Mouse (Mus musculus): ENCODE measurements at regions not wholly inside any gene's neighbourhood (a gene's known extent, or its start where the extent isn't known, plus 50 kb on each side); places are given as distances from the start of the nearest gene placed in this dataset.

DNA sequence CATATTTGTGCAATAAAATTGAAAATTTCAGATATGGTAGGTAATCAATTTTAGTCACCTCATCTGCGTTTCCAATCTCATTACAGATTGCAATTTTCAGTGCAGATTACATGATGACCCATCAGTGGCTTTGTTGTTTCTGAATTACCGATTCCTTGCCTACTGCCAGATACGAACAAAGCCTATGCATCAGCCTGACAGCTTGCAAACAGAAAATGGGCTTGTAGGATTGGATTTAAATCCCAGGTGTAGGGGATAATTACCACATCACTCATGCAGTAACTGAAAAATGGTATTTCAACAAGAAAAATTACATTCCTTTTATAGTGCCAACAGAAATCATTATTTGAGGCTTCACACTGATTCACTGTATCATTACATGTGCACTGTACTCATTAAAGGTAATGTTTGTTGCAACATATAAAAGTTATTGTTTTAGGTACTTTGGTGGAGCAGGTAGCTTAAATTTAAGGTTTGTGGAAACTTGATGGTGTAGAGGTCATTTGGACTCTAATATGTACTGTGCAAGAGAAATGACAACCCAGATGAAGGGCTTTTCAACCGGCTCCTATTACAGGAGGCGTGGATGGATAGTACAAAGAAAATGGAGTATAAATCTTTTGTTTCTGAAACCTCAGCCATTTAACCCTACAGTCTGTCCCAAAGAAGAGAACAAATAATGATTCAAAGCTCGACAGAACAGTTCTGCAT lies 797.7 kb downstream of the Nova1 start:
- TF ChIP-seq CTCF (IDR thresholded peaks at IDR 0.05) = no peak
- no peaks in the 10 kb centered on the region for H3K27me3 ChIP-seq
- in situ Hi-C loops (cut with MboI; ENCODE audit: low pct_unique_long_range_greater_than_20kb) = loop anchor here (5.0 kb wide), 1 partner anchor 46 kb away; no protein-coding TSS in a partner anchor
- POLR2A ChIA-PET = no interaction called here
- ATAC-seq (no peak), DNase-seq (ENCODE audit: low read depth, low spot score) (no peak)
- CTCF ChIA-PET = no interaction called here

- CTCF ChIA-PET = no interaction called here
- no peak for TF ChIP-seq CTCF (IDR thresholded peaks at IDR 0.05)
- no peak for ATAC-seq
- in situ Hi-C loops (cut with MboI; ENCODE audit: low pct_unique_long_range_greater_than_20kb) = no loop called here
- POLR2A ChIA-PET = no interaction called here
- H3K27me3 ChIP-seq = no peaks in the 10 kb centered on the region
- DNase-seq (ENCODE audit: low read depth, low spot score) = no peak
Measured at GRCm38 (mm10) chr12:45977691-45978414, 840.9 kb downstream of the Nova1 start.

- ATAC-seq (no peak), DNase-seq (ENCODE audit: low read depth, low spot score) (no peak)
- CTCF ChIA-PET = no interaction called here
- TF ChIP-seq CTCF (IDR thresholded peaks at IDR 0.05) = no peak
- POLR2A ChIA-PET = no interaction called here
- H3K27me3 ChIP-seq = no peaks in the 10 kb centered on the region
- in situ Hi-C loops (cut with MboI; ENCODE audit: low pct_unique_long_range_greater_than_20kb) = no loop called here
Measured at GRCm38 (mm10) chr12:45975780-45976179, 842.9 kb downstream of the Nova1 start.

- TF ChIP-seq CTCF (IDR thresholded peaks at IDR 0.05) = no peak
- DNase-seq (ENCODE audit: low read depth, low spot score) = no peak
- no peak for ATAC-seq
- in situ Hi-C loops (cut with MboI; ENCODE audit: low pct_unique_long_range_greater_than_20kb) = no loop called here
- ChIA-PET POLR2A (no interaction called here), CTCF (interaction anchor here (1.8 kb wide), 1 partner anchor 23 kb away, joined by 5 read pairs; no protein-coding TSS in a partner anchor)
- H3K27me3 ChIP-seq = no peaks in the 10 kb centered on the region
Measured at GRCm38 (mm10) chr12:45970472-45970871, 848.3 kb downstream of the Nova1 start.

- no peak for ATAC-seq
- ChIA-PET POLR2A (no interaction called here), CTCF (no interaction called here)
- H3K27me3 ChIP-seq = no peaks in the 10 kb centered on the region
- in situ Hi-C loops (cut with MboI; ENCODE audit: low pct_unique_long_range_greater_than_20kb) = no loop called here
- no peak for DNase-seq (ENCODE audit: low read depth, low spot score)
- TF ChIP-seq CTCF (IDR thresholded peaks at IDR 0.05) = no peak
Measured at GRCm38 (mm10) chr12:45969881-45970280, 848.8 kb downstream of the Nova1 start.

GRCm38 (mm10) chr12:45946918-45947317 lies 871.8 kb downstream of the Nova1 start:
- ChIA-PET CTCF (interaction anchor here (1.2 kb wide), 1 partner anchor 24 kb away, joined by 5 read pairs; no protein-coding TSS in a partner anchor), POLR2A (no interaction called here)
- ATAC-seq (no peak), DNase-seq (ENCODE audit: low read depth, low spot score) (no peak)
- in situ Hi-C loops (cut with MboI; ENCODE audit: low pct_unique_long_range_greater_than_20kb) = loop anchor here (25.0 kb wide), 3 partner anchors 665 to 1365 kb away; partner anchors contain the start of gene Nova1
- TF ChIP-seq CTCF (IDR thresholded peaks at IDR 0.05) = no peak
- H3K27me3 ChIP-seq = no peaks in the 10 kb centered on the region

DNA sequence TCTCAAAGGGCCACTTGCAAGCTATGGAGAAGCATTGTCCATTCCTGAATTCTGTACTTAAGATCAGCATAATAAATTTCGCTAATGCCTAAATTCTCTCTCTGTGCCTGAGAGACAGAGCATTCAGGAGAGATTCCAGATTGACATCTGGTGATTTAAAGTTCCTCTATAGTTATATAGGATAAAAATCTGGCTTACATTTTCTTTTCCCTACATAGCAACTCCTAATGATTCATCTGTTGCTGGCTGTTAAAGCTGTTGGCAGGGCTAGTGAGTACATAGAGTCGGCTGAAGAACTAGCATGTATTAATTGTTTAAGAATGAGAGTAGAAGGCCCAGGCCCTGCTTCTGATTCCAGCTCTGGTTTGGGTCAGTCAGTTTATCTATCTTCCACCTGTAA lies 870.0 kb upstream of the Stxbp6 start:
- POLR2A ChIA-PET = no interaction called here
- DNase-seq (ENCODE audit: low read depth, low spot score) = no peak
- H3K27me3 ChIP-seq = no peaks in the 10 kb centered on the region
- in situ Hi-C loops (cut with MboI; ENCODE audit: low pct_unique_long_range_greater_than_20kb) = loop anchor here (25.0 kb wide), 3 partner anchors 668 to 1368 kb away; partner anchors contain the start of gene Nova1
- CTCF ChIA-PET = no interaction called here
- no peak for TF ChIP-seq CTCF (IDR thresholded peaks at IDR 0.05)
- ATAC-seq = no peak

DNA sequence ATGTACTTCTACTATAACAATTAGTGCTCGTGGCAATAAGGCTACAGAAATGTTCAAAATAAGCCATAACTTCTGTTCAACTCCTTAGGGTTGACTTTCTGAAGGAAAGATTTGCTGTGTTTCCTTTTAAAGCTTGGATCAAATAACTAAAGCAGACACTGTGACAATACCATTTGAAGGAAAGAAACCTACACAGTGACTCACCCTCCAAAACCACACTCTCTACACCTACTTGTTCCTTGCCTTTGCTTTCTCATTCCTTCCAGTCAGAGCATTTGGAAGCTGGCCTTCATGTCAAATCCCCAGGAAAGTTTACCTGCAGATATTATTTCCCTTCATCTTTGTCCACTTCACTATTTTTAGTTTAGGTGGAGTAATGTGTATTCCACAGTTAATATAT lies 867.9 kb upstream of the Stxbp6 start:
- ChIA-PET POLR2A (no interaction called here), CTCF (interaction anchor here (1.0 to 1.4 kb wide), 2 partner anchors 8 to 21 kb away, joined by 3 read pairs; no protein-coding TSS in a partner anchor)
- ATAC-seq (no peak), DNase-seq (ENCODE audit: low read depth, low spot score) (no peak)
- no peak for TF ChIP-seq CTCF (IDR thresholded peaks at IDR 0.05)
- in situ Hi-C loops (cut with MboI; ENCODE audit: low pct_unique_long_range_greater_than_20kb) = loop anchor here (25.0 kb wide), 3 partner anchors 670 to 1370 kb away; partner anchors contain the start of gene Nova1
- no peaks in the 10 kb centered on the region for H3K27me3 ChIP-seq

- ATAC-seq = no peak
- no peak for DNase-seq (ENCODE audit: low read depth, low spot score)
- POLR2A ChIA-PET = no interaction called here
Measured at GRCm38 (mm10) chr12:45933388-45933787, 858.9 kb upstream of the Stxbp6 start.

DNA sequence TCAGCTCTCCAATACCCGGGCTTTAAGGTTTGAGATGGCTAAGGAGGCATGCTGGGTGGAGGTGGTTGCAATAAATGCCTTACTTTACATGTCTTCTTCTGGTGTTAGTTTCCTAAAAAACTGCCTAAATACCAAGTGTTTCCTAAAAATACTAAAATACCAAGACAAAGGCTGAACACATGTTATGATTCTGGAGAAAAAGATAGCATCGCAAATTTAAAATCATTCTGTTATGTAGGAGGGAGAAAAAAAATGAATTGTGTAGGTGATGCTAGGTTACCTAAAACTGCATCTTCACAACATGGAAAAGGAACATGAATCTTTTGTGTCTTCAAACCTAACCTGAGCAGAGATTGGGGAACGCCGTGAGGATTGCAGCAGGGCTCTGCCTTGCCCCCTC lies 857.7 kb upstream of the Stxbp6 start:
- ATAC-seq (no peak), DNase-seq (ENCODE audit: low read depth, low spot score) (no peak)
- in situ Hi-C loops (cut with MboI; ENCODE audit: low pct_unique_long_range_greater_than_20kb) = loop anchor here (25.0 kb wide), 3 partner anchors 680 to 1380 kb away; partner anchors contain the start of gene Nova1
- H3K27me3 ChIP-seq = no peaks in the 10 kb centered on the region
- no peak for TF ChIP-seq CTCF (IDR thresholded peaks at IDR 0.05)
- CTCF ChIA-PET = no interaction called here
- POLR2A ChIA-PET = no interaction called here

More at GRCm38 (mm10) chr12:45933388-45933787, 858.9 kb upstream of the Stxbp6 start:
- in situ Hi-C loops (cut with MboI; ENCODE audit: low pct_unique_long_range_greater_than_20kb) = loop anchor here (25.0 kb wide), 3 partner anchors 679 to 1379 kb away; partner anchors contain the start of gene Nova1
- no peaks in the 10 kb centered on the region for H3K27me3 ChIP-seq
- CTCF ChIA-PET = no interaction called here
- no peak for TF ChIP-seq CTCF (IDR thresholded peaks at IDR 0.05)

DNA sequence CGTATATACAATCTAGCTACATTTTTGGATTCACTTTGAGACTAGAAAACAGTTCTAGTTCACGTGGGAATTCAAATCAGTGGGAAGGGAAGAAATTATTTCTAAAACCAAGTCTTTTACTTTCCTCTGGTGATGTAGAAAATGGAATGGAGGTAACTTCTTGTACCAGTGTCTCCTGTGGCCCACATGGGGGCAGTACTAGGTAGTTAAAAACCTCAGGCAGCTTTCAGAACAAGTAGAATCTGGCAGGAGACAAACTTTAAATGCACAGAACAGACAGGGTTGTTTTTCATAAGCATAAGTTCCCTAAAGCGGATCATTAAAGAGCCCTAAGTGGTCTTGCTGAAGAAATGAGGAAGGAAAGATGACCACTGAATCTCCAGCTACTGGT lies 855.2 kb upstream of the Stxbp6 start:
- in situ Hi-C loops (cut with MboI; ENCODE audit: low pct_unique_long_range_greater_than_20kb) = loop anchor here (25.0 kb wide), 3 partner anchors 683 to 1383 kb away; partner anchors contain the start of gene Nova1
- ATAC-seq = no peak
- no peaks in the 10 kb centered on the region for H3K27me3 ChIP-seq
- CTCF ChIA-PET = no interaction called here
- POLR2A ChIA-PET = no interaction called here
- peak; percentile 65 for TF ChIP-seq CTCF (IDR thresholded peaks at IDR 0.05)
- no peak for DNase-seq (ENCODE audit: low read depth, low spot score)
